ENCODE assay signal across 17 mouse cellular contexts in the genomic region with DNA sequence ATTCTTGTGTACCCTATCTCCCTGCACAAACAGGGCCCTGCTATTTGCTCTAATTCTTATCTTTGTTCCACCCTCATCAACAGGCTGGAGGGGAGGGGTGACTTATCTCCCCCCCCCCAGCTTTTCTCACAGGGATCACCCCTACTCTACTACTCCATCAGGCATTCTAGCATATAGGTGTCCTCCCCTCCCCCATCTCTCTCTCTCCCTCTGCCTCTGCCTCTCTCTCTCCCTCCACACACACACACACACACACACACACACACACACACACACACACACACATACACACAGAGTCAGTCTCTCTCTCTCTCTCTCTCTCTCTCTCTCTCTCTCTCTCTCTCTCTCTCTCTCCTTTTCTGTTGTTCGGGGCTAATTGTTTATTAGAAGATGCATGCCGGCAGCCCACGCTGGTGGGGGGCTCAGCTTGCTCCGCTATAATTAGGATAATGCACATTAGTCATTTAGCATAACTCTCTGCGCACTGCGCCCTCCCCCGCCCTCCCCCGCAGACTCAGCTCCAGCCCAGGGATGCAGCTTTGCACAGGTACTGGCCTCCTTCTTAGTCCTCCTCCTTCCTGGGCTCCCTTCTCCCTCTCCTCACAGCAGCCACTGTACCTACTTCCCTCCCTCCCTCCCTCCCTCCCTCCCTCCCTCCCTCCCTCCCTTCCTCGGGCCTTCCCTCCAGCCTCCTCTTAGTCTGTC. TPM values are rescaled to one million over a fixed set of nuclear protein-coding genes. Genes with fewer than 3 reads are reported as not detected.
DNase-seq lines count a peak whose midpoint lies in the region; ATAC-seq lines count a peak whose summit lies in the region.
"Had no signal": no experiment of that assay in that cellular context is flagged by ENCODE, and none has a peak within 500 bp of the region (broad histone marks: within the 10 kb centered on the region; RNA-seq: fewer than 3 reads in every experiment).

No protein-coding gene starts in this region.

- peak; percentile 75 for DNase-seq in retina, postnatal 1 day
- DNase-seq in retina, embryonic 14.5 days (ENCODE audit: low spot score), result no peak
- no peak for DNase-seq in midbrain, embryonic 10.5 days (ENCODE audit: low spot score)
- DNase-seq in telencephalon, adult 2 months (ENCODE audit: low read depth, low spot score), result peak; percentile 28
- no peak for DNase-seq in embryonic facial prominence, embryonic 10.5 days (ENCODE audit: low spot score)
- no peak for DNase-seq in cerebellum, adult 18-20 months
- DNase-seq: cerebellum, adult 2 months; gastrocnemius, postnatal 25 days; heart, postnatal 36 days; kidney, adult 11 months; kidney, postnatal 10 days; spleen, adult 18-20 months; thymus, postnatal 4 days had no signal

- H3K9ac ChIP-seq in forebrain, embryonic 15.5 days (replicated peaks), result no peak overlapping the region
- H3K9ac ChIP-seq: heart, embryonic 12.5 days had no signal

- no peak overlapping the region for H3K4me3 ChIP-seq in forebrain, embryonic 15.5 days
- no peak overlapping the region for H3K4me3 ChIP-seq in midbrain, embryonic 10.5 days
- H3K4me3 ChIP-seq in embryonic facial prominence, embryonic 10.5 days, result no peak overlapping the region
- H3K4me3 ChIP-seq: heart, embryonic 12.5 days had no signal

- WGBS in forebrain, embryonic 15.5 days, result 13% methylated on average over 9 of the region's 9 CpGs
- WGBS in midbrain, embryonic 10.5 days, result 60% methylated on average over 8 of the region's 9 CpGs
- 33% methylated on average over 8 of the region's 9 CpGs for WGBS in embryonic facial prominence, embryonic 10.5 days

- H3K36me3 ChIP-seq in forebrain, embryonic 15.5 days, result no peaks in the 10 kb centered on the region
- no peaks in the 10 kb centered on the region for H3K36me3 ChIP-seq in midbrain, embryonic 10.5 days
- H3K36me3 ChIP-seq in embryonic facial prominence, embryonic 10.5 days (replicated peaks), result no peaks in the 10 kb centered on the region
- H3K36me3 ChIP-seq: G1E; heart, embryonic 12.5 days had no signal

- no peak overlapping the region for H3K27ac ChIP-seq in forebrain, embryonic 15.5 days (replicated peaks)
- peak overlapping the region; percentile 55; the same call in 1 of the 2 replicates for H3K27ac ChIP-seq in midbrain, embryonic 10.5 days (replicated peaks)
- no peak overlapping the region; the same call in 1 of the 2 replicates for H3K27ac ChIP-seq in embryonic facial prominence, embryonic 10.5 days (replicated peaks)

- H3K27me3 ChIP-seq in forebrain, embryonic 15.5 days, result no peaks in the 10 kb centered on the region
- peaks cover 70% of the 10 kb centered on the region for H3K27me3 ChIP-seq in midbrain, embryonic 10.5 days (ENCODE audit: low read depth, poor library complexity, severe bottlenecking)
- peaks cover 74% of the 10 kb centered on the region for H3K27me3 ChIP-seq in embryonic facial prominence, embryonic 10.5 days (replicated peaks; ENCODE audit: low read depth, poor library complexity, severe bottlenecking)
- H3K27me3 ChIP-seq: heart, embryonic 12.5 days had no signal

- no peaks in the 10 kb centered on the region for H3K9me3 ChIP-seq in forebrain, embryonic 15.5 days
- no peaks in the 10 kb centered on the region for H3K9me3 ChIP-seq in midbrain, embryonic 10.5 days (replicated peaks)
- no peaks in the 10 kb centered on the region for H3K9me3 ChIP-seq in embryonic facial prominence, embryonic 10.5 days
- H3K9me3 ChIP-seq: heart, embryonic 12.5 days had no signal

- no peak overlapping the region for H3K4me2 ChIP-seq in forebrain, embryonic 15.5 days (replicated peaks)
- H3K4me2 ChIP-seq: heart, embryonic 12.5 days; liver, embryonic 11.5 days had no signal

- ATAC-seq in forebrain, embryonic 15.5 days (replicated peaks), result peak; percentile 70

- peaks cover 4% of the 10 kb centered on the region for H3K4me1 ChIP-seq in forebrain, embryonic 15.5 days
- peaks cover 51% of the 10 kb centered on the region for H3K4me1 ChIP-seq in midbrain, embryonic 10.5 days
- H3K4me1 ChIP-seq in embryonic facial prominence, embryonic 10.5 days, result peaks cover 59% of the 10 kb centered on the region
- H3K4me1 ChIP-seq: heart, embryonic 12.5 days had no signal

RNA-seq across cellular contexts. Expression of a gene that starts 29.8 kb away (rescaled TPM):
- 0.69 and 1.0 TPM in 2 replicates for polyA plus RNA-seq in forebrain, embryonic 15.5 days (2015; fragmentation: Nextera tagmentation; extraction: Ambion mirVana)
- 0.89 and 0.93 TPM in 2 replicates for polyA plus RNA-seq in midbrain, embryonic 10.5 days (2016; fragmentation: Nextera tagmentation; extraction: Ambion mirVana)
- 1.0 and 1.2 TPM in 2 replicates for polyA plus RNA-seq in embryonic facial prominence, embryonic 10.5 days (2016; fragmentation: Nextera tagmentation; extraction: Ambion mirVana)
- polyA plus RNA-seq: G1E had no signal

Comparison
In these comparisons a context has a peak if more than half of its experiments do, and no peak if none do; other contexts are left out.
1. DNase-seq: peak in retina, postnatal 1 day (single experiment) and telencephalon, adult 2 months (single experiment); none in retina, embryonic 14.5 days (single experiment), midbrain, embryonic 10.5 days (single experiment), embryonic facial prominence, embryonic 10.5 days (single experiment) and cerebellum, adult 18-20 months (0 of 2).